Mouse (Mus musculus) T-helper 1 cell (primary cell): ENCODE data around the gene Pnkd.
"Not testable (repeated sequence)": the region's sequence is repeated elsewhere in the genome, so short reads cannot be mapped to it uniquely, and the experiment has no call there.

Source experiments
- in situ Hi-C: fragments of 300-600 bp; cut with MboI, MseI; formaldehyde crosslinking; loops from one replicate; pipeline ENCODE4 v1.15.1; 2025; ENCODE audit warnings: high pct_unique_total_duplicates

Gene Pnkd

GRCm38 (mm10) chr1:74278538-74278937 lies 6.2 kb upstream of the Pnkd start, which contains the start of gene Gpbar1:
TSS of gene Gpbar1 (plus strand) at chr1:74278550.
- in situ Hi-C loops: no loop called here

- in situ Hi-C loops: no loop called here
These were observed 5.7 kb upstream of the Pnkd start for GRCm38 (mm10) chr1:74278988-74279387.

- in situ Hi-C loops: no loop called here
These were observed 4.0 kb upstream of the Pnkd start for GRCm38 (mm10) chr1:74280591-74281325.

GRCm38 (mm10) chr1:74281372-74281771 lies 3.4 kb upstream of the Pnkd start:
- in situ Hi-C loops: no loop called here

GRCm38 (mm10) chr1:74281886-74282285 lies 2.8 kb upstream of the Pnkd start:
- in situ Hi-C loops: no loop called here

GRCm38 (mm10) chr1:74282896-74283625 lies 1.7 kb upstream of the Pnkd start:
- in situ Hi-C loops: no loop called here

- in situ Hi-C loops: no loop called here
These were observed 855 bp upstream of the Pnkd start for GRCm38 (mm10) chr1:74283686-74284463.

GRCm38 (mm10) chr1:74285212-74286010 lies 681 bp downstream of the Pnkd start:
- in situ Hi-C loops: no loop called here

GRCm38 (mm10) chr1:74286869-74287607 lies 2.3 kb downstream of the Pnkd start:
- in situ Hi-C loops: not testable (repeated sequence)

GRCm38 (mm10) chr1:74288327-74288726 lies 3.6 kb downstream of the Pnkd start:
- in situ Hi-C loops: no loop called here

GRCm38 (mm10) chr1:74289248-74289647 lies 4.5 kb downstream of the Pnkd start:
- in situ Hi-C loops: no loop called here

GRCm38 (mm10) chr1:74289740-74290139 lies 5.0 kb downstream of the Pnkd start:
- in situ Hi-C loops: no loop called here

GRCm38 (mm10) chr1:74290141-74290540 lies 5.4 kb downstream of the Pnkd start:
- in situ Hi-C loops: no loop called here

- in situ Hi-C loops: no loop called here
These were observed 7.7 kb downstream of the Pnkd start for GRCm38 (mm10) chr1:74292331-74293020.

GRCm38 (mm10) chr1:74293306-74293960 lies 8.7 kb downstream of the Pnkd start:
- in situ Hi-C loops: no loop called here

GRCm38 (mm10) chr1:74294090-74294643 lies 9.4 kb downstream of the Pnkd start:
- in situ Hi-C loops: no loop called here

- in situ Hi-C loops: loop anchor here (5.0 kb wide), 1 partner anchor 87 kb away; no protein-coding TSS in a partner anchor
These were observed 10.2 kb downstream of the Pnkd start for GRCm38 (mm10) chr1:74294733-74295455.

- in situ Hi-C loops: loop anchor here (5.0 kb wide), 1 partner anchor 87 kb away; no protein-coding TSS in a partner anchor
These were observed 10.9 kb downstream of the Pnkd start for GRCm38 (mm10) chr1:74295456-74296171.
